Mouse (Mus musculus) kidney, adult 11 months (tissue): ENCODE results near the gene Mgat4c.
"Not testable (repeated sequence)": the region's sequence is repeated elsewhere in the genome, so short reads cannot be mapped to it uniquely, and the experiment has no call there.

ENCODE experiments used
- DNase-seq: peaks from one replicate; pipeline ENCODE4 v3.0.0; 2022

Gene Mgat4c

GRCm38 (mm10) chr10:102154865-102155264 lies 473.6 kb downstream of the Mgat4c start:
- no peak for DNase-seq

DNA sequence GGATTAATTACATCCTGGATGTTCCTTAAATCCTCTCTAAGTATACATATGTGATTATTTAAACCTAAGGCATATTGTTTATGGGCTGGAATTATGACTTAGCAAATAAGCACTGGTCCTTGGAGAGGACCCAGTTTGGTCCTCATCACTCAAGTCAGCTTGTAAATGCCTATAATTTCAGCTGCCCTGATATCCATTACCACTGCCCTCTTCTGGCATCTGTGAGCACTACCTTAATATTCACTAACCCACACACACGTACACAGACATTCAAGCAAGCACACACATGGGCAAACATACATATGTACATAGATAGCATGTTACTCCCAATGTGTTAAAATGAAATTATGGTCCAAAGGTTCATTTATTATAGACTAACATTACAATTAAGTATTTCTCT lies 474.6 kb downstream of the Mgat4c start:
- DNase-seq, result no peak

GRCm38 (mm10) chr10:102158809-102159208 lies 477.5 kb downstream of the Mgat4c start:
- DNase-seq, result no peak

DNA sequence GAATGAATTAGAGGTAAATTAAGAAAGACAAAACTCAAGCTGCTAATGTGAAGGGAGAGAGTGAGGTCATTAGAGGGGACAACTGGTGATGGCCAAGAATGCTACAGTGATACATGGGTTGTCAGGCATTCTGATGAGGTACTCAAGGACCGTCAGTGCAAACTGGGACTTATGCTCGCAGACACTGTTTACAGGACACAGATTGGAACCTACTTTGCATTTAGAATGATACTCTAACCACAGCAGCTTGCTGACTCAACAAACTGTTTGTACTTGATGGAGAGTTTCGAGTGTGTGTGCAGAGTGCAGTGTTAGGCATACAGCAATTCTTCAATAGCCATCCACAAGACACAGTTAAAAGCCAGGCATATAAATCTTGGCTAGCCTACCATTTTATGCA lies 503.4 kb downstream of the Mgat4c start:
- DNase-seq, result no peak

GRCm38 (mm10) chr10:102191646-102192045 lies 510.4 kb downstream of the Mgat4c start:
- DNase-seq, result no peak

DNA sequence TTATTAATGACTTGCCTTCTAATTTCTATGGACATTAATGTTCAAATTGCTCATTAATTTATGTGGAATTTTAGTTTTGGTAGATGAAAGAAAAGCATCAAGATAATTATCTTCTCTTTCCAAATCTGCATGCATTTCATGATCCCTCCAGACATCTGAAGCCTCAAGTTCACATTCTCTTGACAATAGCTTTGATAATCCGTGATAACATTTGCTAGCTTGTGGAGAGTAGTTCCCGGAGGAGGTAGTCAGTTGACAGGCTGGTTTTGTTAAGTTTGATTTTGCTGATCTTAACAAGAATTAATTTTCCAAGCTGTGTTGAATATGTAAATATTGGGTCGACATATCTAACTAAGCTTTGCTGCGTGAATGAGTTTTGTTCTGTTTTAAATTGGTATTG lies 515.6 kb downstream of the Mgat4c start:
- DNase-seq, result no peak

- DNase-seq, result no peak
Measured at GRCm38 (mm10) chr10:102238558-102239211, 557.4 kb downstream of the Mgat4c start.

GRCm38 (mm10) chr10:102243897-102244296 lies 562.6 kb downstream of the Mgat4c start:
- DNase-seq, result no peak

- no peak for DNase-seq
Measured at GRCm38 (mm10) chr10:102244601-102245000, 563.3 kb downstream of the Mgat4c start.

- no peak for DNase-seq
Measured at GRCm38 (mm10) chr10:102245269-102245668, 564.0 kb downstream of the Mgat4c start.

DNA sequence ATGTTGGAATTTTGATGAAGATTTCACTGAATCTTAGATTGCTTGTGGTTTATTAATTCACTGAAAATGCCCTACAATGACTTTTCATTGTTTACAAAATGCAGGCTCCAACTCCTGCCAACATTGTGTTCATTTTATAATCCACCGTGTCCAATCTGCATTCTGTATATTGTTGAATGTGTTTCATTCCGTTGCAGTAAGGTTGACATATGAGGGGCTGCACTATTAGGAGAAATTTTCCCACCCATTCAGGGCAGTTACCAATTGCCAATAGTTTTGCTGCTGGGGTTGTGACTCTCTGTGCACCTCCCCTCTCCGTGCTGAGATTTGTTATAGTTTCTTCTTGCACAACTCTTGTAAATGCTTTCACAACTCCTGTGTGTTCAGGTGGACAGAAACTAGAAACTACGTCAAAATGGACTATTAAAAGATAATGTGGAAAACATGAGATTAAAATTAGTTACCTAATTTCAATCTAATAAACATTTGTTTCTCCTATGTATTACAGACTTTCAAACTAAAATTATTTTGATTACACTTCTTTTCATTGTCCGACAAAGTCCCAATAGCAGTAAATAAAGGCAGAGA lies 627.7 kb downstream of the Mgat4c start:
- DNase-seq, result no peak

- no peak for DNase-seq
Measured at GRCm38 (mm10) chr10:102365685-102366381, 684.5 kb downstream of the Mgat4c start.

DNA sequence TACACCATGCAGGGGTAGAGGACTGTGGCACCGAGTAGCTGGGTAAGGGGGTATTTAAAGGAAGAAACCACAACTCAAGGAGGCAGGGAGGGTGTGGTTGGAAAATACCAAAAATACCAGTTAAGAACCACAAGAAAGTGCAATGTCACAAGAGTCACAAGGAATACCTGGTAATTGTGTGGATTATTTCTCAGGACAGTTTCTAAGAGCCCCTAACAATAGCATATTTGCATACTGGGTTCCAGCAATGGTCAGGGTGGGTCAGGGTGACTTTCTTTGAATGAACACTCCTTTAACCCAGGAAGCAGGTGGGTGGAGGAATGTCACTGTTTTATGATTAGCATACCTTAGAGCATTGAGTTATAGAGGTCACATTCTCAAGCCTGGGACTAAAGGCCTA lies 689.3 kb downstream of the Mgat4c start:
- DNase-seq, result no peak

- no peak for DNase-seq
Measured at GRCm38 (mm10) chr10:102372111-102372510, 690.8 kb downstream of the Mgat4c start.

GRCm38 (mm10) chr10:102374061-102374460 lies 692.8 kb downstream of the Mgat4c start:
- DNase-seq, result no peak

- no peak for DNase-seq
Measured at GRCm38 (mm10) chr10:102377377-102377776, 696.1 kb downstream of the Mgat4c start.

DNA sequence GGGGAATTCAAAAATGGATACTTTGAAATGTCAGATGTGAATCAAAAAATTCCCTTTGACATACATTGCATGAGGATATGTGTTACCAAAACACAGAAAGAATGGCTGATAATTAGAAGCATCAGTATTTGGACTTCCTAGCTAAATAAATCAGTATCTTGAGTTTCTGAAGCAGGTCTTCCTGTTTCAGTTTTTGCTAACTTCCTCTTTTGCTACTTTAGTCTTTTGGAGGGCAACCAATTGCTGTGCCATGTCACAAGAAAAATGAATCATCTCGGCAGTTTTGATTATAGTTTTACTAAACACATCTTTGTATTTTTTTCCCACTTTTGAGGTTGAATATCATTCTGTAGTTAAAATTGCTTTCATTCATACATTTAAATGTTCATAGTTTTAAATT lies 707.9 kb downstream of the Mgat4c start:
- DNase-seq, result no peak

DNA sequence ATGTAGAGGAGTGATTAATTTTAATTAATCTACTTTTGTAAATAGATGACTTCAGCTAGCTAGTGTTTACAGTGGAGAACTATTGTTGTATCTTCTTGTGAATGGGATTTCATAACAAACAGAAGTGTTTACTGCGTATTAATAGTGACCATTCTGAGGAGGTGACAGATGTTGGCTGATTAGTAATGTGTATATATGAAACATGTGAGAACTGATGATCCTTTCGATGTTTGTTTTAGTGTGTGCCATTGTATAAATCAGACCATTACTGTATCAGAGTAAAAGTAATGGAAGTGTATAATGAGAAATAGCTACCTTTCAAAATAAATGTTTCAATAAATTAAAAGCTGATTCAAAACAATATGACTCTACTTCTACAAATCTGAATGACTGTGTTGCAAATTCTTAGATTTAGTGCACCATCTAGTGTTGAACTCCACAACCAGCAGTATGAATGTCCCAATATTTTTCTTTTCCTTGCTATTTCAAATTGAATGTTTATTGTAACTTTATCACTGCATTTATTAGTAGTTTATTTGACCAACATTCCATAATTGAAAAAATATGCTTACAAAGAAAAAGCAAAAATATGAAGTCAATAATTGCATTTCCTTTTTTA lies 736.5 kb downstream of the Mgat4c start:
- no peak for DNase-seq

- not testable (repeated sequence) for DNase-seq
Measured at GRCm38 (mm10) chr10:102435048-102435447, 753.8 kb downstream of the Mgat4c start.

DNA sequence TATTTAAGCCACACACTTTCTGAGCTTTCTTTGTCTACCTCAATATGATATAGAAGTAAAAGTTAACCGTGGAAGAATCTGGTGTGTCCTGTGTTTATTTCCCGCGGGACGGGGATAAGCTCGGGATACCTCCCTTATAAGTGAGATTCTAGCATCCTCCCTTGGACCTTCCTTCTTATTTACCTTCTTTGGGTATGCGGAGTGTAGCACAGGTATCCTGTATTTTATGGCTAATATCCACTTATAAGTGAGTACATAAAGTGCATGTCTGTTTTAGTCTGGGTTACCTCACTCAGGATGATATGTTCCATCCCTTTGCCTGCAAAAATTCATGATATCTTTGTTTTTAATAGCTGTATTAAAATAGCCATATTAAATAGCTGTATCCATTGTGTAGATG lies 754.2 kb downstream of the Mgat4c start:
- not testable (repeated sequence) for DNase-seq
